Mouse (Mus musculus) thymus, postnatal 4 days (tissue): Measurements from ENCODE around the gene Casd1.
"Not testable (repeated sequence)": the region's sequence is repeated elsewhere in the genome, so short reads cannot be mapped to it uniquely, and the experiment has no call there.

Source experiments
- DNase-seq: peaks from one replicate; pipeline ENCODE4 v3.0.0; 2021

The Casd1 gene

GRCm38 (mm10) chr6:4617911-4618310 lies 17.3 kb downstream of the Casd1 start:
- no peak for DNase-seq

DNA sequence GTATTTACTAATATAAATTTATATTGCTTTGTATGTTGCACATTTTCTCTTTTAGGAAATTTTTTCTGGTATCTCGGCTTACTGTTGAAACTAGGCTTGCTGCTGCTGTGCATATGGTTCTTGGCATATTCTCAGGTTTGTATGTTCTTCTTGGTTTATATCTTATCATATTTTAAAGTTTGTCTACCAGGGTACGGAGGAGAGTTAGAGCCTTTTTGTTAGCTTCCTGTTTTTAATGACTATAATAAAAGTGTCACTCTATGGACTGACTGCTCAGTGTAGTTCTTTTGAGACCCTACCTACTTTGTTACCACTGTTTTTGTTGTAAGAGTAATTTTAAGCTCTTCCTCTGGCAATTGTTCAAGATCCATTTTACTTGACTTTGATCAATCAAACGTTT lies 30.8 kb downstream of the Casd1 start:
- no peak for DNase-seq

- DNase-seq: no peak
Measured at GRCm38 (mm10) chr6:4633189-4633588, 32.5 kb downstream of the Casd1 start.

DNA sequence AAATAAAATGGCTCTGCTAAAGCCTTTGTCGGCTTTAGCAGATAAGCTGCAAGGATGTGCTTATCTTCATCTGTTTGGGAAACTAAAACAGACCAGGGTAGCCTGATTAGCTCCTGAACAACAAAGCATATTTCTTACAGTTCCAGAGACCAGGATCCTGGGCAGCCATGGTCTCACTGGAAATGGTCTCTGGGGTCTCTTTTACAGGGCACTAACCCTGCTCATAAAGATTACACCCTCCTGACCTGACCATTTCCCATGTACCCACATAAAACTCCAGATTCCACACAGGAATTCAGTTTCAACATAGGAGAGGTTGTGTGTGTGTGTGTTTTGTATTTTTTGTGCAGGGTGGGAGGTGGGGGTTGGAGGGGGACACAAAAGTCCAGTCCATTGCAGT lies 34.2 kb downstream of the Casd1 start:
- DNase-seq: no peak

DNA sequence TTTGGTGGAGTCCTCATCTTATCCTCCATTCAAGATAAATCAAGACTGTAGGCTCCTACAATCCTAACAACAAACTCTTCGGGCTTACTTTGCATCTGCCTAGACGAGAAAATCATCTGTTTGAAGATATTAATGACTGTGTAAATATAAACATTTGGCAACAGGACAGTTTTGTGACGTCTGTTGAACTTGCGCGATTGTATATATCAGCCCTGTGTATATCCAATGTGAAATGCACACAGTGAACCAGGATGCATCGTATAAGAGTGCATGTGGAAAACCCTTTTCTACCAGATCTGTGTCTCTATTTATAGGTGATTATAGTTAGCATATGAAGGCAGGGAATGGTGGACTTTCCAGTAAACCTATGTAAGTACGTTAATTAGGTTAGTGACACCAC lies 41.4 kb downstream of the Casd1 start:
- DNase-seq: no peak

DNA sequence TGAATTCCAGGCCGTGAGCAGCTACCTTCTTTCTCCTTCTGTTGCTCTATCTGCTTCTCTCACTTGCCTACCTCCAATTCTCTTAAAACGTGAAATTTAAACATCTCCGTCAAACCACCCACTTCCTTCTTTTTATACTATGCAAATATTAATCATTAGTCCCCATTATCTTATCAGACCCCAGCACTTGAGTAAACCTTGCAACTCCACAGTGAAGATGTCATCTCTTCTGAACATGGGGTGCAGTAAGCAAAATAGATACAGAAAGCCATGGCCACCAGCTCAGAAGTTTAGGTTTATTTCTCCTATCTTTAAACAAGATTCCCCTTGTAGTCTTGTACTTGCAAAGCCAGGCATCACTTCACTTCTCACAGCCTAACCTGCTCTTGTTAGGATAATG lies 46.7 kb downstream of the Casd1 start:
- no peak for DNase-seq

GRCm38 (mm10) chr6:4652596-4653134 lies 52.0 kb downstream of the Casd1 start:
- no peak for DNase-seq

DNA sequence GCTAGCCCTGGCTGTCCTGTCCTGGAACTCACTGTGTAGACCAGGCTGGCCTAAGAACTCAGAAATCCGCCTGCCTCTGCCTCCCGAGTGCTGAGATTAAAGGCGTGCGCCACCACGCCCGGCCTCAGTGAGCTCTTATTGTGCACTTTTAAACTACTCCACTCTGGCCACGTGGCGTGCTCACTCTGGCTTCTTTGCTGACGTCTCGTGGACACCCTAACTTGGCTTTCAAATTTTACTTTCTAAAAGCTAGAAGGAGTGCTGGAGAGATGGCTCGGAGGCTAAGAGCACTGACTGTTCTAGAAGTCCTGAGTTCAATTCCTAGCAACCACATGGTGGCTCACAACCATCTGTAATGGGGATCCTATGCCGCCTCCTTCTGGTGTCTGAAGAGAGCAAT lies 53.1 kb downstream of the Casd1 start:
- DNase-seq: not testable (repeated sequence)

DNA sequence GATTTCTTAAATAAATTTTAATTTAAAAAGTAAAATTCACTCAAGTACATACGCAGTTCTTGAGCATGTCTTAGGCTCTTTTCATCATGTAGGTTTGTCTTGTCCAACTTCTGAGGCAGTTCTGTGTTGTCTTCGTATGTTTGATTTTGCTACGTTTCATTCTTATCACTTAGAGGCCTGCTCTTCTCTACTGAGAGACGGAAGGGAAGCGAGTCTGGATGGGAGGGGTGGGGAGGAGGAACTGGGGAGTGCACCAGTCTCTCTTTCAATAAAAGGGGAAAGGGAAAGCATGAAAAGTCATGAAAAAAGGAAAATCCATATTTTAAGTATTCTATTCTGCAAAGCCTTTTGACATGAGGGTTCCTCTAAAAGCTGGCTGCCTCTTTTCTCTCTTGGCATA lies 54.8 kb downstream of the Casd1 start:
- DNase-seq: no peak

GRCm38 (mm10) chr6:4655924-4656323 lies 55.3 kb downstream of the Casd1 start:
- DNase-seq: no peak

- no peak for DNase-seq
Measured at GRCm38 (mm10) chr6:4658861-4659260, 58.2 kb downstream of the Casd1 start.

GRCm38 (mm10) chr6:4663516-4663915 lies 62.9 kb downstream of the Casd1 start:
- no peak for DNase-seq

DNA sequence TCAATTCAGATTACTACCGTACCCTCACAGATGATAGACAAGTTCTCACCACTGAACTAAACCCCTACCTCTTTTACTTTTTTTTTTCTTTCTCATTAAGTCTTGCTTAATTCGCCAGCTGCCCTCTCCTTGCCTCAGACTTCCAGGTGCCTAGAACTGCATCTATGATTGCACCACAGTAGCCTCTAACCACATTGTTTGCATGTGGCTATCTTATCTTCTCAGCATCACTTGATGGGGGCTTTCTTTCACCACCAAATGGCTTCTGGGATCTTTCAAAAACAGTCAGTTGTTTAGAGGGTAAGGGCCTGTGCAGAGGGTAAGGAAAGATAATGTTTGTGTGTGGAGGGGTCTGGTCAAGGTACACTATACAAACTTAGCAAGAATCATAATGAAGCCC lies 63.7 kb downstream of the Casd1 start:
- DNase-seq: no peak

- no peak for DNase-seq
Measured at GRCm38 (mm10) chr6:4665154-4665553, 64.5 kb downstream of the Casd1 start.

- DNase-seq: no peak
Measured at GRCm38 (mm10) chr6:4677356-4677761, 76.7 kb downstream of the Casd1 start.

GRCm38 (mm10) chr6:4679981-4680380 lies 79.3 kb downstream of the Casd1 start:
- DNase-seq: no peak

- no peak for DNase-seq
Measured at GRCm38 (mm10) chr6:4680576-4680975, 79.9 kb downstream of the Casd1 start.

GRCm38 (mm10) chr6:4684706-4685340 lies 84.2 kb downstream of the Casd1 start:
- no peak for DNase-seq

DNA sequence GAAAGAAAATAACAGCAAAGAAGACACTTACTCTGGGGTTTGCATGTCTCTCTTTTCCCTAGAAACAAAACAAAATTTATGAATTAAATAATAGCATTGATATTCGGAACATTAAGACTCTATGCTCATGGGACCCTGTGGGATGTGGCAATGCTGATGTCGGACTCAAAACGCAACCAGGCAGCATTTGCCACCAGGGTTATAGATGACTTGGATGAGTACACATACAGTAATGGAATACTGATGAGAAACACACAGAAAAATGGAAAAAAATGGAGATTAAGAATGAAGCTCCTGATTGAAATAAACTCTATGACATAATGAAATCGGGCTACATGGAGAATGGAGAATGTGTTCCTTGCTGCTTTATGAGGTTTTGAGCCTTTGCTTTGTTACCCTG lies 89.8 kb downstream of the Casd1 start:
- no peak for DNase-seq
